Mouse (Mus musculus) C2C12 (cell line): Measurements from ENCODE around the gene Cdh22.

Experiments
- CEBPB ChIP-seq: IDR thresholded peaks from one replicate; pipeline ENCODE4 v1.6.1; 2011; ENCODE audit warnings: low read depth, mild to moderate bottlenecking, control low read depth, moderate library complexity
- CTCF ChIP-seq: IDR thresholded peaks from one replicate; pipeline ENCODE4 v1.5.1; 2011; ENCODE audit not compliant: control insufficient read depth, insufficient read depth, insufficient read length
- MAX ChIP-seq: IDR thresholded peaks from one replicate; pipeline ENCODE4 v1.6.1; 2011; ENCODE audit warnings: mild to moderate bottlenecking, control low read depth
- MYOD1 ChIP-seq: IDR thresholded peaks from one replicate; pipeline ENCODE4 v1.6.1; 2011; ENCODE audit warnings: low read depth; ENCODE audit not compliant: control insufficient read depth, insufficient read length
- MYOG ChIP-seq: IDR thresholded peaks from one replicate; pipeline ENCODE4 v1.6.1; 2011; ENCODE audit not compliant: control insufficient read depth, insufficient read length; ENCODE audit errors: extremely low read depth
- USF1 ChIP-seq: IDR thresholded peaks from one replicate; pipeline ENCODE4 v1.6.1; 2011; ENCODE audit warnings: low read depth, mild to moderate bottlenecking, control low read depth, moderate library complexity

DNA sequence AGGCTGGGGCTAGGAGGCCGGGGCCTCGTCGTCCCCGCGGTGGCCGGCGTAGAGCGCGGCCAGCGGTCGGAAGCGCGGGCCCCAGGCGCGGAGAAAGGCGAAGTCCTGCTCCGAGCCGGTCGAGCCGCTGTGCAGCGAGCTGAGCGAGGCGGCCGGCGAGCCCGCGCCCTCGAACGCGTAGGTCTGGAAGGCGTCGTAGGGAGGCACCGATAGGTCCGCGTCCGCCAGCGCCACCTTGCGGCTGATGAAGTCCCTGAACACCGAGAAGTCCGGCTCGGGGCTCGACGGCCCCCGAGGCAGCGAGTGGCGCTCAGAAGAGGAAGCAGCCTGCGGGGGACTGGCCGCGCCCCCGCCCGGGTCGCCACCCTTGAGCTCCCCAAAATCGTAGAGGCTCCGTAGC lies 122.5 kb downstream of the Cdh22 start:
- no peak for TF ChIP-seq CTCF
- no peak for TF ChIP-seq MAX
- no peak for TF ChIP-seq MYOG
- no peak for TF ChIP-seq USF1
- TF ChIP-seq CEBPB: no peak
- TF ChIP-seq MYOD1: no peak
